12 mouse cellular contexts compared by ENCODE assay signal in genomic region chr19:57354715-57355114, GRCm38 (mm10). TPM values are rescaled to one million over a fixed set of nuclear protein-coding genes. Genes with fewer than 3 reads are reported as not detected.
DNase-seq lines count a peak whose midpoint lies in the region; ATAC-seq and TF ChIP-seq lines count a peak whose summit lies in the region.
"Had no signal": no experiment of that assay in that cellular context is flagged by ENCODE, and none has a peak within 500 bp of the region (broad histone marks: within the 10 kb centered on the region; RNA-seq: fewer than 3 reads in every experiment).

No protein-coding gene starts in this region.

- H3K9ac ChIP-seq in heart, adult 2 months (ENCODE audit: low read depth, low read length): no peak overlapping the region
- H3K9ac ChIP-seq in lung, embryonic 16.5 days (ENCODE audit: low read length): no peak overlapping the region
- H3K9ac ChIP-seq in intestine, embryonic 14.5 days (ENCODE audit: low read length): no peak overlapping the region
- H3K9ac ChIP-seq in stomach, embryonic 14.5 days (replicated peaks; ENCODE audit: low read depth, low read length): no peak overlapping the region

- TF ChIP-seq CTCF in heart, adult 2 months (IDR thresholded peaks at IDR 0.05): no peak

- intact Hi-C loops in heart, adult 2 months (cut with DNase I): no loop called here

- H3K4me3 ChIP-seq in heart, adult 2 months: peak overlapping the region; percentile 27; the same call in 1 of the 2 replicates
- H3K4me3 ChIP-seq in lung, embryonic 16.5 days (ENCODE audit: low read length): no peak overlapping the region
- no peak overlapping the region for H3K4me3 ChIP-seq in intestine, embryonic 14.5 days (ENCODE audit: low read depth, low read length)
- no peak overlapping the region for H3K4me3 ChIP-seq in stomach, embryonic 14.5 days (ENCODE audit: low read depth, low read length)

- no peak for TF ChIP-seq POLR2A in heart, adult 2 months (IDR thresholded peaks at IDR 0.05; ENCODE audit: insufficient read depth, low read depth, low read length)

- H3K4me1 ChIP-seq in heart, adult 2 months (ENCODE audit: control insufficient read depth, insufficient read depth, low read length): peaks cover 13% of the 10 kb centered on the region
- peaks cover 23% of the 10 kb centered on the region for H3K4me1 ChIP-seq in lung, embryonic 16.5 days (replicated peaks; ENCODE audit: control insufficient read depth, insufficient read depth, low read length)
- peaks cover 20% of the 10 kb centered on the region for H3K4me1 ChIP-seq in intestine, embryonic 14.5 days (replicated peaks; ENCODE audit: control insufficient read depth, insufficient read depth, low read length)
- peaks cover 28% of the 10 kb centered on the region; the same call in 1 of the 2 replicates for H3K4me1 ChIP-seq in stomach, embryonic 14.5 days (ENCODE audit: control insufficient read depth, insufficient read depth, low read length)

- TF ChIP-seq EP300 in heart, adult 2 months (IDR thresholded peaks at IDR 0.05; ENCODE audit: insufficient read depth, low read depth, low read length): no peak

- WGBS in heart, adult 2 months: 41% methylated on average over 6 of the region's 6 CpGs
- 57% methylated on average over 6 of the region's 6 CpGs for WGBS in lung, embryonic 16.5 days
- WGBS in intestine, embryonic 14.5 days: 74% methylated on average over 6 of the region's 6 CpGs
- 75% methylated on average over 6 of the region's 6 CpGs for WGBS in stomach, embryonic 14.5 days

- H3K27me3 ChIP-seq in heart, adult 2 months (ENCODE audit: control insufficient read depth, insufficient read depth, low read length): no peaks in the 10 kb centered on the region
- H3K27me3 ChIP-seq in lung, embryonic 16.5 days (ENCODE audit: control insufficient read depth, insufficient read depth, low read depth, low read length): no peaks in the 10 kb centered on the region
- no peaks in the 10 kb centered on the region for H3K27me3 ChIP-seq in intestine, embryonic 14.5 days (replicated peaks; ENCODE audit: control insufficient read depth, insufficient read depth, low read length)
- H3K27me3 ChIP-seq in stomach, embryonic 14.5 days (ENCODE audit: control insufficient read depth, insufficient read depth, low read length): no peaks in the 10 kb centered on the region

- 0 out of 2 replicates have a peak overlapping the region, but pooled peaks have one; percentile 7 for H3K4me2 ChIP-seq in lung, embryonic 16.5 days (ENCODE audit: low read depth, low read length)
- no peak overlapping the region for H3K4me2 ChIP-seq in intestine, embryonic 14.5 days (ENCODE audit: low read length)
- H3K4me2 ChIP-seq in stomach, embryonic 14.5 days (replicated peaks; ENCODE audit: low read depth, low read length): no peak overlapping the region

- H3K79me2 ChIP-seq in heart, adult 2 months (replicated peaks; ENCODE audit: control insufficient read depth, insufficient read depth, low read length): no peaks in the 10 kb centered on the region

- no peak for DNase-seq in heart, adult 2 months
- DNase-seq in heart, adult 18-20 months: no peak
- no peak for DNase-seq in lung, adult 18-20 months
- no peak for DNase-seq in intestine, embryonic 14.5 days (ENCODE audit: low spot score)
- no peak for DNase-seq in urinary bladder, postnatal 10 days (ENCODE audit: low spot score)
- DNase-seq: cerebellum, postnatal 10 days; lung, postnatal 14 days; right cerebral cortex, postnatal 14 days had no signal

- ATAC-seq in lung, embryonic 16.5 days (ENCODE audit: low read depth): no peak
- ATAC-seq in intestine, embryonic 14.5 days (replicated peaks; ENCODE audit: low FRiP score, low TSS enrichment, low read depth): no peak
- ATAC-seq in stomach, embryonic 14.5 days (ENCODE audit: insufficient number of reproducible peaks, insufficient read depth, low FRiP score, low read depth): no peak
- no peak for ATAC-seq in megakaryocyte-erythroid progenitor cell, adult 5-6 weeks (replicated peaks; ENCODE audit: low FRiP score, low TSS enrichment, poor library complexity, severe bottlenecking)
- ATAC-seq: hindbrain, postnatal 0 days had no signal

- peak overlapping the region; percentile 84 for H3K27ac ChIP-seq in heart, adult 2 months
- H3K27ac ChIP-seq in lung, embryonic 16.5 days (ENCODE audit: low read length): peak overlapping the region; percentile 58
- peak overlapping the region; percentile 71; the same call in 1 of the 2 replicates for H3K27ac ChIP-seq in intestine, embryonic 14.5 days (ENCODE audit: low read depth)
- H3K27ac ChIP-seq in stomach, embryonic 14.5 days (ENCODE audit: low read length): peak overlapping the region; percentile 76
- H3K27ac ChIP-seq: hindbrain, postnatal 0 days had no signal

- H3K36me3 ChIP-seq in heart, adult 2 months (ENCODE audit: control insufficient read depth, insufficient read depth, low read length): no peaks in the 10 kb centered on the region
- no peaks in the 10 kb centered on the region for H3K36me3 ChIP-seq in lung, embryonic 16.5 days (ENCODE audit: control insufficient read depth, insufficient read depth, low read length)
- H3K36me3 ChIP-seq in intestine, embryonic 14.5 days (ENCODE audit: control insufficient read depth, insufficient read depth, low read length): no peaks in the 10 kb centered on the region
- no peaks in the 10 kb centered on the region for H3K36me3 ChIP-seq in stomach, embryonic 14.5 days (ENCODE audit: control insufficient read depth, insufficient read depth, low read length)

- H3K9me3 ChIP-seq in lung, embryonic 16.5 days (ENCODE audit: control insufficient read depth, low read length): no peaks in the 10 kb centered on the region
- no peaks in the 10 kb centered on the region for H3K9me3 ChIP-seq in intestine, embryonic 14.5 days (ENCODE audit: control insufficient read depth, low read length)
- H3K9me3 ChIP-seq in stomach, embryonic 14.5 days (ENCODE audit: control insufficient read depth, low read depth, low read length): no peaks in the 10 kb centered on the region

RNA-seq across cellular contexts. Expression of gene Fam160b1, which starts 5.8 kb away (rescaled TPM):
- total RNA-seq in heart, adult 2 months (2021): 10 to 100 TPM; 10.6 to 11.1 TPM
- 6.7 and 10.2 TPM in 2 replicates for polyA plus RNA-seq in heart, adult 2 months (2012; rRNA removed)
- 10 to 100 TPM; 10.5 to 11.1 TPM for total RNA-seq in heart, adult 18-20 months (2021)
- 15.0 and 15.5 TPM in 2 replicates for polyA plus RNA-seq in lung, embryonic 16.5 days (2015; fragmentation: Nextera tagmentation; extraction: Ambion mirVana)
- polyA plus RNA-seq in intestine, embryonic 14.5 days (2014; fragmentation: Nextera tagmentation; extraction: Ambion mirVana): 16.4 and 18.2 TPM in 2 replicates
- polyA plus RNA-seq in stomach, embryonic 14.5 days (2014; fragmentation: Nextera tagmentation; extraction: Ambion mirVana): 16.6 and 20.4 TPM in 2 replicates
- total RNA-seq in megakaryocyte-erythroid progenitor cell, adult 5-6 weeks (2014; fragmentation: Nextera tagmentation): 20.3 and 23.7 TPM in 2 replicates
- 9.7 and 14.6 TPM in 2 replicates for total RNA-seq in megakaryocyte-erythroid progenitor cell, adult 5-6 weeks (2017)

RNA-seq across cellular contexts. Expression of gene Ablim1, which starts 40.0 kb away (rescaled TPM):
- 100 to 1,000 TPM; 418 to 454 TPM for total RNA-seq in heart, adult 2 months (2021)
- polyA plus RNA-seq in heart, adult 2 months (2012; rRNA removed): 101 and 165 TPM in 2 replicates
- total RNA-seq in heart, adult 18-20 months (2021): 100 to 1,000 TPM; 384 to 401 TPM
- 53.3 and 54.5 TPM in 2 replicates for polyA plus RNA-seq in lung, embryonic 16.5 days (2015; fragmentation: Nextera tagmentation; extraction: Ambion mirVana)
- 28.3 and 30.2 TPM in 2 replicates for polyA plus RNA-seq in intestine, embryonic 14.5 days (2014; fragmentation: Nextera tagmentation; extraction: Ambion mirVana)
- 36.9 and 43.7 TPM in 2 replicates for polyA plus RNA-seq in stomach, embryonic 14.5 days (2014; fragmentation: Nextera tagmentation; extraction: Ambion mirVana)
- total RNA-seq in megakaryocyte-erythroid progenitor cell, adult 5-6 weeks (2014; fragmentation: Nextera tagmentation): 9.2 and 10.9 TPM in 2 replicates
- total RNA-seq in megakaryocyte-erythroid progenitor cell, adult 5-6 weeks (2017): 1.5 and 6.3 TPM in 2 replicates
